Mouse (Mus musculus): Measurements from ENCODE around the gene Fbxo10. TPM values are rescaled to one million over a fixed set of nuclear protein-coding genes. Genes with fewer than 3 reads are reported as not detected.

Fbxo10 gene
- polyA plus RNA-seq, 1 experiment from 2014 or later = 14.6 TPM

DNA sequence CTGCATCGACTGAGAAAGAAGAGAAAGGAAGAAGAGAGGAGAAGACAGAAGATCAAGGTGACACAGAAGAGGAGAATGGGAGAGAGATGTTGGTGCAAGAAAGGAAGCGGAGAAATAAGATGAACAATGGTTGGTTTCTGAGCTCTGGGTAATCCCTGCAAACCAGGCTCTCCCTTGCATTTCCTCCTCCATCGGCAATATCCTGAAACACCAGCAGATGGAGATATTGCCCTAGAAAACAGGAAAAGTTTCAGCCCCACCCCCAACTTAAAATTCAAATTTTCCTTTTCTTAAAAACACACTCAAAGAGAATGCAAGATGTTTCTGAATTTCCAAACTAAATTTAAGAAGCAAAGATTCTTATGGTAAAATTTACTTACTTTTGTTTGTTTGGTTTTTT, 68.8 kb downstream of the Fbxo10 start:
- WGBS = 6% methylated on average over 3 of the region's 3 CpGs

GRCm38 (mm10) chr4:45013537-45013936, 70.9 kb downstream of the Fbxo10 start:
- Histone ChIP-seq H3K27ac (peak overlapping the region; percentile 72; the same call in 1 of the 2 replicates), H3K27me3 (ENCODE audit: control insufficient read depth, insufficient read depth, low read length) (no peaks in the 10 kb centered on the region), H3K4me2 (replicated peaks) (peak overlapping the region; percentile 76), H3K4me3 (replicated peaks; ENCODE audit: low read length) (peak overlapping the region; percentile 60), H3K36me3 (replicated peaks; ENCODE audit: control insufficient read depth, insufficient read depth) (no peaks in the 10 kb centered on the region), H3K4me1 (replicated peaks; ENCODE audit: control insufficient read depth, insufficient read depth, low read length) (peaks cover 28% of the 10 kb centered on the region), H3K9me3 (ENCODE audit: control insufficient read depth, low read length) (no peaks in the 10 kb centered on the region), H3K9ac (peak overlapping the region; percentile 63)
- no peak for ATAC-seq (ENCODE audit: low FRiP score)
- no peak for DNase-seq (ENCODE audit: low spot score)
- 10% methylated on average over 2 of the region's 2 CpGs for WGBS

More for the DNA sequence above, 68.8 kb downstream of the Fbxo10 start:
- Histone ChIP-seq H3K27ac (no peak overlapping the region), H3K27me3 (ENCODE audit: control insufficient read depth, insufficient read depth, low read length) (no peaks in the 10 kb centered on the region), H3K9ac (peak overlapping the region; percentile 28), H3K4me2 (replicated peaks) (peak overlapping the region; percentile 17; the same call in 1 of the 2 replicates), H3K4me1 (replicated peaks; ENCODE audit: control insufficient read depth, insufficient read depth, low read length) (peaks cover 30% of the 10 kb centered on the region), H3K36me3 (replicated peaks; ENCODE audit: control insufficient read depth, insufficient read depth) (no peaks in the 10 kb centered on the region), H3K9me3 (ENCODE audit: control insufficient read depth, low read length) (no peaks in the 10 kb centered on the region), H3K4me3 (replicated peaks; ENCODE audit: low read length) (no peak overlapping the region)
- DNase-seq (ENCODE audit: low spot score) (peak; percentile 83), ATAC-seq (ENCODE audit: low FRiP score) (no peak)

- 2% methylated on average over 13 of the region's 13 CpGs for WGBS
- Histone ChIP-seq H3K27me3 (ENCODE audit: control insufficient read depth, insufficient read depth, low read length) (no peaks in the 10 kb centered on the region), H3K9me3 (ENCODE audit: control insufficient read depth, low read length) (no peaks in the 10 kb centered on the region), H3K4me3 (replicated peaks; ENCODE audit: low read length) (peak overlapping the region; percentile 60), H3K36me3 (replicated peaks; ENCODE audit: control insufficient read depth, insufficient read depth) (no peaks in the 10 kb centered on the region), H3K4me2 (replicated peaks) (peak overlapping the region; percentile 76), H3K4me1 (replicated peaks; ENCODE audit: control insufficient read depth, insufficient read depth, low read length) (peaks cover 26% of the 10 kb centered on the region), H3K27ac (peak overlapping the region; percentile 72), H3K9ac (peak overlapping the region; percentile 63)
- no peak for ATAC-seq (ENCODE audit: low FRiP score)
- peak; percentile 29 for DNase-seq (ENCODE audit: low spot score)
Measured at GRCm38 (mm10) chr4:45013031-45013431, 71.4 kb downstream of the Fbxo10 start.

DNA sequence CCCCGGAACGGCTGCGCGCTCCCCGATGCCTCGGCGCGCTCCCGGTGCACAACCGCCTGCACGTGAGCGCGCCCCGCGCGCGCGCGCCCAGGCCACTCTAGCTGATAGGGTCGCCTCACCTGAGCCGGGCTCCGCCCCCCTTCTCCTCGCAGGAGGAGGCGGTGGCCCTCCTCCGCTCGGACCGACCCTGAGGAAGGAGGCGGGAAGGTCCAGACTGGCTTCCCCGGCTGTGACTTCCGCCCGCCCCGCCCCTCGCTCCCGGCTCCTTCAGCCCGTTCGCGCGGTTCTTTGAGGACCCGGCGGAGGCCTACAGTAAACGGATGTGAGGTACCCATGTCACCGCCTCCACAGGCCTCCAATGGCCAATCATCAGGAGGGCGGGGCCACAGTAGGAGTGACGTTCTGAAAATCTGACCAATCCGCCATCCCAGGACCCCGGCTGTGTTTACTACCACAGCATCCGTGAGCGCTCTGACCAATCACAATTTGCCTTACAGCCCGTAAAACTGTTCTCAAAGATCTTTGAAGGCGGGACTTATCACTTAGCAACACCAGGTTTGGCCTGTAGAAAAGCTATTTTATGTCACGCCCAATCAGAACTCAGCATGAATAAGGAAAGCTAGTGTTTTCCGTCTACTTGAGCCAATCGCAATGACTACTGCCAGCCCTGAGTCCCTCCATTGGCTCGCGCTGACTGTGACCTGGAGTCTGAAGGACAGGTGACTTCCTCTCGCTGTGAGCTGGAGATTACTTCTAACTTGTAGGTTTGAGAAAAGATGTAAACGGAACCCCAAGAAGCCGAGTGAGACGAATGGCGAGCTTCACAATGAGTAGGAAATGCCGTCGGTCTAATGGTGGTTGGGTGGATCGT, 72.1 kb downstream of the Fbxo10 start, which contains the start of gene Zbtb5:
Gene Zbtb5, minus strand, starts transcription at position 308 of the 871 bp plus-strand sequence.
- Histone ChIP-seq H3K27me3 (ENCODE audit: control insufficient read depth, insufficient read depth, low read length) (no peaks in the 10 kb centered on the region), H3K9me3 (ENCODE audit: control insufficient read depth, low read length) (no peaks in the 10 kb centered on the region), H3K36me3 (replicated peaks; ENCODE audit: control insufficient read depth, insufficient read depth) (no peaks in the 10 kb centered on the region), H3K27ac (peak within 1 kb of the TSS; percentile 94), H3K9ac (peak within 1 kb of the TSS; percentile 84), H3K4me2 (replicated peaks) (peak within 1 kb of the TSS; percentile 81), H3K4me1 (replicated peaks; ENCODE audit: control insufficient read depth, insufficient read depth, low read length) (peaks cover 22% of the 10 kb centered on the region), H3K4me3 (replicated peaks; ENCODE audit: low read length) (peak within 1 kb of the TSS; percentile 77)
- ATAC-seq (ENCODE audit: low FRiP score) = peak; percentile 99
- peak; percentile 100 for DNase-seq (ENCODE audit: low spot score)
- under 1% methylated on average over 55 of the region's 63 CpGs for WGBS

DNA sequence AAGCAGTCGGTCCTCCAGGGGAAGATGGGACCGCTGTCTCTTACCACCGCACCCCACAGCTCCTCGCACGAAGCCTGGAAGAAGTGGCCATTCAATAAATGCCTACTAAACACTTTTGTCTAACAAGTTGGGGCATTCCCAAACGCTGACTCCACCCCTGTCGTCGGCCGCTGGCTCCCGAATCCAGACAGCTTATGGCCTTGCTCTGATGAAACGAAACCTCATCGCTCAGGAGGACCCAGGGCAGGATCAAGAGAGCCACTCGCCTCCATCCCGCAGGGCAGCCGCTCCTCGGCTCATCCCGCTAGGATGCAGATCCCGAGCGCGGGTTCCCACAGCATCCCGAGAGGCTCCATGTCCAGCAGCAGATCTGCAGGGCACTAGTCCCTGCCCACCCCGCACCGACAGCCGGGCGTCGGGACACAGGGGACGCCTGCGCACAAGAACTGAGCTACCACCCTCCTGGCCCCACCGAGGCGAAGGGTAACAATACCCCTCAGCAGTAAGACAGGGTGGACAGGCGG, 72.8 kb downstream of the Fbxo10 start:
- no peaks in the 10 kb centered on the region for H3K36me3 ChIP-seq (replicated peaks; ENCODE audit: control insufficient read depth, insufficient read depth)
- peak overlapping the region; percentile 84 for H3K9ac ChIP-seq
- no peaks in the 10 kb centered on the region for H3K27me3 ChIP-seq (ENCODE audit: control insufficient read depth, insufficient read depth, low read length)
- H3K4me1 ChIP-seq (replicated peaks; ENCODE audit: control insufficient read depth, insufficient read depth, low read length) = peaks cover 22% of the 10 kb centered on the region
- H3K4me3 ChIP-seq (replicated peaks; ENCODE audit: low read length) = peak overlapping the region; percentile 77
- 0% methylated on average over 31 of the region's 31 CpGs for WGBS
- H3K4me2 ChIP-seq (replicated peaks) = peak overlapping the region; percentile 81
- no peaks in the 10 kb centered on the region for H3K9me3 ChIP-seq (ENCODE audit: control insufficient read depth, low read length)
- ATAC-seq (ENCODE audit: low FRiP score) (peak; percentile 68), DNase-seq (ENCODE audit: low spot score) (peak; percentile 46)
- H3K27ac ChIP-seq = peak overlapping the region; percentile 94

- ATAC-seq (ENCODE audit: low FRiP score) = no peak
- peak overlapping the region; percentile 81 for H3K4me2 ChIP-seq (replicated peaks)
- peak overlapping the region; percentile 84 for H3K9ac ChIP-seq
- WGBS = 12% methylated on average over 11 of the region's 11 CpGs
- peaks cover 22% of the 10 kb centered on the region for H3K4me1 ChIP-seq (replicated peaks; ENCODE audit: control insufficient read depth, insufficient read depth, low read length)
- H3K27ac ChIP-seq = peak overlapping the region; percentile 94
- peak overlapping the region; percentile 77 for H3K4me3 ChIP-seq (replicated peaks; ENCODE audit: low read length)
- H3K9me3 ChIP-seq (ENCODE audit: control insufficient read depth, low read length) = no peaks in the 10 kb centered on the region
- no peaks in the 10 kb centered on the region for H3K27me3 ChIP-seq (ENCODE audit: control insufficient read depth, insufficient read depth, low read length)
- DNase-seq (ENCODE audit: low spot score) = no peak
- H3K36me3 ChIP-seq (replicated peaks; ENCODE audit: control insufficient read depth, insufficient read depth) = no peaks in the 10 kb centered on the region
Measured at GRCm38 (mm10) chr4:45010806-45011415, 73.5 kb downstream of the Fbxo10 start.

DNA sequence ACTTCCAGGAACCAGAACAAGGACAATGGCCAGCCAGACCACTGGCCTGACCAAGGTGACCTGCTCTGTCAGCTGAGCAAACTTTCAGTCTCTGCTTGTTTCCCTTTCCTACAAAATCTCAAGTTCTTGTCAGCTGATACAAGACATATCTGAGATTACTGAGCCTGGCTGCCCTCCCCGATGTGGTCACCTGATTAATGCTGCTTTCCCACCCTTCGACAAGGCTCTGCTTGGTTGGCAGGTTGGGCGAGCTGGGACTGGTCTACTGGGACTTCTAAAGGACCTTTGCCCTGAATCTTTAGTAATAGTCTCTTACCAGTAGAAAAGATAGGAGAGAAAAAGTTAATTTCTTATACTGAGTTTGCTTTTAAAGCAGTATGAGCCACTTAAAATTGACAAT, 79.0 kb downstream of the Fbxo10 start:
- no peak overlapping the region for H3K9ac ChIP-seq
- 81% methylated on average over 3 of the region's 3 CpGs for WGBS

DNA sequence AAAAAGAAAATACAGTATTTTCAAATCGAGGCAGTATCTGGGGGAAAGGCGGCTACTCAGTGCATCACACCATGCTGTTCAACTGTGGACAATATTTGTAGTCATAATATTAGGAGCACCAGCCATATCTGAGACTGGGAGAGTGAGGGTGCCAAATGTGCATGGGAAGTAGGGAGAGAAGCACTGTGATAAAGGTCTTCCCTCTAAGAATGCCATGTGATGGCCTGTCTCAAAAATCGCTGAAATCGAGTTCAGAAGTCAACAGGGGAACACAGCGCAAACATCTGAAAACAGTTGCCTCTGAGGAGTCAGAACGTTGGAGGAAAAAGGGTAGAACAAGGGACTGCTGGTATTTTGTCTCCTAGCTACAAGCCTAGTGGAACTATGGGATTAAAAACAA, 84.4 kb downstream of the Fbxo10 start:
- DNase-seq (ENCODE audit: low spot score) = no peak
- Histone ChIP-seq H3K27ac (no peak overlapping the region), H3K9me3 (ENCODE audit: control insufficient read depth, low read length) (no peaks in the 10 kb centered on the region), H3K9ac (no peak overlapping the region), H3K4me3 (replicated peaks; ENCODE audit: low read length) (no peak overlapping the region), H3K36me3 (replicated peaks; ENCODE audit: control insufficient read depth, insufficient read depth) (peaks cover 2% of the 10 kb centered on the region), H3K4me1 (replicated peaks; ENCODE audit: control insufficient read depth, insufficient read depth, low read length) (no peaks in the 10 kb centered on the region), H3K4me2 (replicated peaks) (no peak overlapping the region), H3K27me3 (ENCODE audit: control insufficient read depth, insufficient read depth, low read length) (no peaks in the 10 kb centered on the region)
- WGBS = 88% methylated on average over 6 of the region's 6 CpGs
- ATAC-seq (ENCODE audit: low FRiP score) = no peak

More for the DNA sequence above, 79.0 kb downstream of the Fbxo10 start:
- Histone ChIP-seq H3K9me3 (ENCODE audit: control insufficient read depth, low read length) (no peaks in the 10 kb centered on the region), H3K27ac (no peak overlapping the region), H3K4me2 (replicated peaks) (no peak overlapping the region), H3K4me1 (replicated peaks; ENCODE audit: control insufficient read depth, insufficient read depth, low read length) (peaks cover 10% of the 10 kb centered on the region), H3K27me3 (ENCODE audit: control insufficient read depth, insufficient read depth, low read length) (no peaks in the 10 kb centered on the region), H3K4me3 (replicated peaks; ENCODE audit: low read length) (no peak overlapping the region), H3K36me3 (replicated peaks; ENCODE audit: control insufficient read depth, insufficient read depth) (0 out of 2 replicates have a peak, but pooled peaks cover 3% of the 10 kb centered on the region)
- ATAC-seq (ENCODE audit: low FRiP score) (no peak), DNase-seq (ENCODE audit: low spot score) (no peak)

DNA sequence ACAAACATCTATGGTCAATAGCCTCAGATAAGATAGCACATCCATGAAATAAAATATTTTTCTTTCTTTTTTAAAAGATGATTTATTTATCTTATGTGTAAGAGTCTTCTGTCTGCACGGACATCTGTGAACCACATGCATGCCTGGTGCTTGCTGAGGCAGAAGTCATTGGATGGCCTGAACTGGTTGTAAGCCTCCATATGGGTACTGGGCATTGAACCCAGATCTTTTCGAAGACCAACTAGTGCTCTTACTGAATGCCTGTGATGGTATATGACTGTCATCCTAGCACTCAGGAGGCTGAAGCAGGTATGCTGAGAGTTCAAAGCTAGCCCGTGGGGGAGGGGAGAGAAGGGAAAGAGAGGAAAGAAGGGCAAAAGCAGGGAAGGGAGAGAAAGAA, 86.3 kb downstream of the Fbxo10 start:
- Histone ChIP-seq H3K27me3 (ENCODE audit: control insufficient read depth, insufficient read depth, low read length) (no peaks in the 10 kb centered on the region), H3K36me3 (replicated peaks; ENCODE audit: control insufficient read depth, insufficient read depth) (peaks cover 17% of the 10 kb centered on the region), H3K4me1 (replicated peaks; ENCODE audit: control insufficient read depth, insufficient read depth, low read length) (no peaks in the 10 kb centered on the region), H3K9me3 (ENCODE audit: control insufficient read depth, low read length) (no peaks in the 10 kb centered on the region), H3K4me2 (replicated peaks) (no peak overlapping the region), H3K9ac (no peak overlapping the region), H3K27ac (no peak overlapping the region), H3K4me3 (replicated peaks; ENCODE audit: low read length) (no peak overlapping the region)
- DNase-seq (ENCODE audit: low spot score) = no peak
- ATAC-seq (ENCODE audit: low FRiP score) = no peak
- WGBS = 72% methylated on average over 3 of the region's 3 CpGs

Data from hindbrain, embryonic 14.5 days (tissue).